Mouse (Mus musculus) MEL (cell line): ENCODE data around the gene Pank1. TPM values are rescaled to one million over a fixed set of nuclear protein-coding genes. Genes with fewer than 3 reads are reported as not detected.

Experiments used
- DNase-seq: peaks from one replicate; pipeline ENCODE4 v3.0.0; 2011; ENCODE audit warnings: low read depth, low spot score
- H3K27ac ChIP-seq: 2 replicates; pipeline ENCODE4 v1.5.1; 2012; ENCODE audit warnings: low read depth, mild to moderate bottlenecking, control low read depth, low read length, moderate library complexity; ENCODE audit not compliant: control insufficient read depth
- H3K27me3 ChIP-seq, 2 experiments: fragments of 150-350 bp in 1 of 2; sonication (generic) in 1 of 2; 2 replicates each; pipeline ENCODE4 v1.6.1; 2012; ENCODE audit warnings: low read length in 2 of 2, mild to moderate bottlenecking in 2 of 2, improper control_type of control experiment in 1 of 2, moderate library complexity in 1 of 2; ENCODE audit not compliant: insufficient read depth in 2 of 2, control insufficient read depth in 1 of 2
- H3K36me3 ChIP-seq, 2 experiments: 2 replicates each; pipeline ENCODE4 v1.6.1; 2012 to 2014; ENCODE audit warnings: low read length in 2 of 2, improper control_type of control experiment in 1 of 2, inconsistent platforms in 1 of 2, mild to moderate bottlenecking in 1 of 2; ENCODE audit not compliant: insufficient read depth in 2 of 2, control insufficient read depth in 1 of 2
- H3K4me1 ChIP-seq, 2 experiments: fragments of 150-350 bp in 1 of 2; sonication (generic) in 1 of 2; 2 replicates each; pipeline ENCODE4 v1.6.1; 2012; ENCODE audit warnings: low read length in 2 of 2, improper control_type of control experiment in 1 of 2, mild to moderate bottlenecking in 1 of 2; ENCODE audit not compliant: insufficient read depth in 2 of 2, control insufficient read depth in 1 of 2
- H3K4me3 ChIP-seq, 2 experiments: fragments of 150-350 bp in 1 of 2; sonication (generic) in 1 of 2; 2 replicates each; pipeline ENCODE4 v1.5.1; 2012; ENCODE audit warnings: low read depth in 2 of 2, low read length in 2 of 2, mild to moderate bottlenecking in 2 of 2, moderate library complexity in 2 of 2, control low read depth in 1 of 2, improper control_type of control experiment in 1 of 2; ENCODE audit not compliant: control insufficient read depth in 1 of 2, insufficient read depth in 1 of 2
- H3K79me2 ChIP-seq: 2 replicates; pipeline ENCODE4 v1.6.1; 2012; ENCODE audit warnings: mild to moderate bottlenecking, low read length, moderate library complexity; ENCODE audit not compliant: control insufficient read depth, poor library complexity, insufficient read depth
- H3K9ac ChIP-seq: 2 replicates; pipeline ENCODE4 v1.6.1; 2012; ENCODE audit warnings: low read depth, mild to moderate bottlenecking, control low read depth, low read length, moderate library complexity; ENCODE audit not compliant: control insufficient read depth, poor library complexity, severe bottlenecking
- H3K9me3 ChIP-seq: fragments of 150-350 bp; sonication (generic); replicated peaks from 2 replicates; pipeline ENCODE4 v1.6.1; 2012; ENCODE audit warnings: mild to moderate bottlenecking, low read length, improper control_type of control experiment, moderate library complexity; ENCODE audit not compliant: insufficient read depth
- BHLHE40 ChIP-seq: IDR thresholded peaks from 2 replicates; pipeline ENCODE4 v1.6.1; 2012; ENCODE audit warnings: low read depth, mild to moderate bottlenecking, inconsistent platforms, low read length, improper control_type of control experiment, borderline replicate concordance
- CHD1 ChIP-seq: IDR thresholded peaks from 2 replicates; pipeline ENCODE4 v1.6.1; 2012; ENCODE audit warnings: low read depth, mild to moderate bottlenecking, inconsistent platforms, low read length, improper control_type of control experiment
- CHD2 ChIP-seq: IDR thresholded peaks from 2 replicates; pipeline ENCODE4 v1.6.1; 2011; ENCODE audit warnings: low read length, improper control_type of control experiment
- E2F4 ChIP-seq: IDR thresholded peaks from 2 replicates; pipeline ENCODE4 v1.6.1; 2011; ENCODE audit warnings: low read depth, low read length, improper control_type of control experiment, borderline replicate concordance
- ELF1 ChIP-seq: IDR thresholded peaks from 2 replicates; pipeline ENCODE4 v1.6.1; 2014; ENCODE audit warnings: low read depth, mild to moderate bottlenecking, inconsistent platforms, low read length, improper control_type of control experiment, moderate library complexity
- EP300 ChIP-seq, 2 experiments: IDR thresholded peaks; 2 replicates each; pipeline ENCODE4 v1.6.1; 2011; ENCODE audit warnings: improper control_type of control experiment in 2 of 2, low read length in 2 of 2, low read depth in 1 of 2, mild to moderate bottlenecking in 1 of 2
- GABPA ChIP-seq: IDR thresholded peaks from 2 replicates; pipeline ENCODE4 v1.6.1; 2012; ENCODE audit warnings: low read depth, mild to moderate bottlenecking, inconsistent platforms, low read length, improper control_type of control experiment, moderate library complexity
- GATA1 ChIP-seq: IDR thresholded peaks from 2 replicates; pipeline ENCODE4 v1.6.1; 2011; ENCODE audit warnings: low read depth, low read length, improper control_type of control experiment
- HCFC1 ChIP-seq: IDR thresholded peaks from 2 replicates; pipeline ENCODE4 v1.6.1; 2012; ENCODE audit warnings: low read depth, mild to moderate bottlenecking, inconsistent platforms, low read length, improper control_type of control experiment, moderate library complexity
- JUND ChIP-seq: IDR thresholded peaks from 2 replicates; pipeline ENCODE4 v1.6.1; 2011; ENCODE audit warnings: low read depth, mild to moderate bottlenecking, improper control_type of control experiment, low read length
- KAT2A ChIP-seq: conservative IDR thresholded peaks from 2 replicates; pipeline ENCODE4 v1.6.1; 2012; ENCODE audit warnings: low read depth, low read length, improper control_type of control experiment, inconsistent platforms
- MAFK ChIP-seq: IDR thresholded peaks from 2 replicates; pipeline ENCODE4 v1.6.1; 2011; ENCODE audit warnings: low read depth, mild to moderate bottlenecking, low read length, improper control_type of control experiment, borderline replicate concordance
- MAX ChIP-seq: IDR thresholded peaks from 2 replicates; pipeline ENCODE4 v1.6.1; 2011; ENCODE audit warnings: low read length, improper control_type of control experiment
- MAZ ChIP-seq: IDR thresholded peaks from 2 replicates; pipeline ENCODE4 v1.6.1; 2012; ENCODE audit warnings: low read depth, mild to moderate bottlenecking, inconsistent platforms, low read length, improper control_type of control experiment
- MEF2A ChIP-seq: IDR thresholded peaks from 2 replicates; pipeline ENCODE4 v1.6.1; 2014; ENCODE audit warnings: low read depth, mild to moderate bottlenecking, inconsistent platforms, low read length, improper control_type of control experiment; ENCODE audit not compliant: poor library complexity, insufficient replicate concordance, severe bottlenecking; ENCODE audit errors: extremely low read depth
- MYB ChIP-seq: IDR thresholded peaks from 2 replicates; pipeline ENCODE4 v1.6.1; 2011; ENCODE audit warnings: mild to moderate bottlenecking, low read depth, low read length, improper control_type of control experiment
- MYC ChIP-seq: IDR thresholded peaks from 2 replicates; pipeline ENCODE4 v1.6.1; 2011; ENCODE audit warnings: low read depth, mild to moderate bottlenecking, low read length, improper control_type of control experiment, moderate library complexity
- NELFE ChIP-seq: IDR thresholded peaks from 2 replicates; pipeline ENCODE4 v1.6.1; 2011; ENCODE audit warnings: low read depth, low read length, improper control_type of control experiment
- NRF1 ChIP-seq: IDR thresholded peaks from 2 replicates; pipeline ENCODE4 v1.6.1; 2014; ENCODE audit warnings: low read depth, mild to moderate bottlenecking, inconsistent platforms, low read length, improper control_type of control experiment, moderate library complexity; ENCODE audit not compliant: poor library complexity, insufficient read depth, severe bottlenecking
- POLR2A ChIP-seq, 2 experiments: IDR thresholded peaks; 2 replicates each; pipeline ENCODE4 v1.6.1; 2011 to 2012; ENCODE audit warnings: low read length in 2 of 2, mild to moderate bottlenecking in 2 of 2, control low read depth in 1 of 2, improper control_type of control experiment in 1 of 2, low read depth in 1 of 2, moderate library complexity in 1 of 2; ENCODE audit not compliant: control insufficient read depth in 1 of 2, insufficient read depth in 1 of 2, poor library complexity in 1 of 2
- POLR2AphosphoS2 ChIP-seq: IDR thresholded peaks from 2 replicates; pipeline ENCODE4 v1.6.1; 2011; ENCODE audit warnings: low read length, improper control_type of control experiment
- POLR2AphosphoS5 ChIP-seq: IDR thresholded peaks from 2 replicates; pipeline ENCODE4 v1.6.1; 2012; ENCODE audit warnings: low read depth, borderline replicate concordance, mild to moderate bottlenecking, inconsistent platforms, low read length, moderate library complexity, mixed read lengths
- RAD21 ChIP-seq: IDR thresholded peaks from 2 replicates; pipeline ENCODE4 v1.6.1; 2011; ENCODE audit warnings: mild to moderate bottlenecking, low read depth, low read length, improper control_type of control experiment
- SIN3A ChIP-seq: IDR thresholded peaks from 2 replicates; pipeline ENCODE4 v1.6.1; 2012; ENCODE audit warnings: low read length, improper control_type of control experiment, inconsistent platforms
- SMC3 ChIP-seq: IDR thresholded peaks from 2 replicates; pipeline ENCODE4 v1.6.1; 2011; ENCODE audit warnings: low read depth, low read length, improper control_type of control experiment
- TAL1 ChIP-seq: IDR thresholded peaks from 2 replicates; pipeline ENCODE4 v1.6.1; 2012; ENCODE audit warnings: mild to moderate bottlenecking, inconsistent platforms, low read length, moderate library complexity, mixed read lengths
- TBP ChIP-seq: IDR thresholded peaks from 2 replicates; pipeline ENCODE4 v1.8.0; 2011; ENCODE audit warnings: low read depth, low read length, improper control_type of control experiment
- TCF12 ChIP-seq: IDR thresholded peaks from 2 replicates; pipeline ENCODE4 v1.6.1; 2014; ENCODE audit warnings: low read depth, mild to moderate bottlenecking, inconsistent platforms, low read length, improper control_type of control experiment, moderate library complexity
- UBTF ChIP-seq: IDR thresholded peaks from 2 replicates; pipeline ENCODE4 v1.6.1; 2012; ENCODE audit warnings: low read depth, mild to moderate bottlenecking, inconsistent platforms, low read length, improper control_type of control experiment, moderate library complexity, borderline replicate concordance; ENCODE audit not compliant: insufficient read depth
- USF2 ChIP-seq, 2 experiments: IDR thresholded peaks; 2 replicates each; pipeline ENCODE4 v1.6.1; 2011 to 2012; ENCODE audit warnings: improper control_type of control experiment in 2 of 2, low read length in 2 of 2, borderline replicate concordance in 1 of 2, inconsistent platforms in 1 of 2, low read depth in 1 of 2, mild to moderate bottlenecking in 1 of 2; ENCODE audit not compliant: insufficient read depth in 1 of 2
- ZC3H11A ChIP-seq: IDR thresholded peaks from 2 replicates; pipeline ENCODE4 v1.6.1; 2012; ENCODE audit warnings: low read depth, mild to moderate bottlenecking, inconsistent platforms, low read length, improper control_type of control experiment
- ZKSCAN1 ChIP-seq: IDR thresholded peaks from 2 replicates; pipeline ENCODE4 v1.6.1; 2012; ENCODE audit warnings: low read depth, mild to moderate bottlenecking, inconsistent platforms, low read length, improper control_type of control experiment, moderate library complexity
- ZMIZ1 ChIP-seq: IDR thresholded peaks from 2 replicates; pipeline ENCODE4 v1.6.1; 2012; ENCODE audit warnings: low read depth, mild to moderate bottlenecking, inconsistent platforms, low read length, improper control_type of control experiment, moderate library complexity
- polyA plus RNA-seq, 2 experiments: library from polyadenylated mRNA; stranded (reverse) in 1 of 2; unstranded in 1 of 2; fragments of >175 nt in 1 of 2; fragments of >200 nt in 1 of 2; gene quantifications; 2 replicates each; pipeline versions ENCODE4 v1.2.1 to v1.2.4; 2012; ENCODE audit warnings: low replicate concordance in 2 of 2, low read depth in 1 of 2; ENCODE audit not compliant: insufficient read length in 2 of 2, insufficient read depth in 1 of 2, missing spikeins in 1 of 2
- total RNA-seq: library from RNA; depleted of rRNA; stranded (reverse); fragments of 300-350 nt; gene quantifications from 2 replicates; pipeline ENCODE4 v1.2.3, GENCODE M21; 2012; rRNA removed

Pank1 gene
- total RNA-seq (6.3 and 7.2 TPM in 2 replicates), polyA plus RNA-seq (1 to 10 TPM in 1 of 2 experiments, not detected in 1; 7.6 TPM)

DNA sequence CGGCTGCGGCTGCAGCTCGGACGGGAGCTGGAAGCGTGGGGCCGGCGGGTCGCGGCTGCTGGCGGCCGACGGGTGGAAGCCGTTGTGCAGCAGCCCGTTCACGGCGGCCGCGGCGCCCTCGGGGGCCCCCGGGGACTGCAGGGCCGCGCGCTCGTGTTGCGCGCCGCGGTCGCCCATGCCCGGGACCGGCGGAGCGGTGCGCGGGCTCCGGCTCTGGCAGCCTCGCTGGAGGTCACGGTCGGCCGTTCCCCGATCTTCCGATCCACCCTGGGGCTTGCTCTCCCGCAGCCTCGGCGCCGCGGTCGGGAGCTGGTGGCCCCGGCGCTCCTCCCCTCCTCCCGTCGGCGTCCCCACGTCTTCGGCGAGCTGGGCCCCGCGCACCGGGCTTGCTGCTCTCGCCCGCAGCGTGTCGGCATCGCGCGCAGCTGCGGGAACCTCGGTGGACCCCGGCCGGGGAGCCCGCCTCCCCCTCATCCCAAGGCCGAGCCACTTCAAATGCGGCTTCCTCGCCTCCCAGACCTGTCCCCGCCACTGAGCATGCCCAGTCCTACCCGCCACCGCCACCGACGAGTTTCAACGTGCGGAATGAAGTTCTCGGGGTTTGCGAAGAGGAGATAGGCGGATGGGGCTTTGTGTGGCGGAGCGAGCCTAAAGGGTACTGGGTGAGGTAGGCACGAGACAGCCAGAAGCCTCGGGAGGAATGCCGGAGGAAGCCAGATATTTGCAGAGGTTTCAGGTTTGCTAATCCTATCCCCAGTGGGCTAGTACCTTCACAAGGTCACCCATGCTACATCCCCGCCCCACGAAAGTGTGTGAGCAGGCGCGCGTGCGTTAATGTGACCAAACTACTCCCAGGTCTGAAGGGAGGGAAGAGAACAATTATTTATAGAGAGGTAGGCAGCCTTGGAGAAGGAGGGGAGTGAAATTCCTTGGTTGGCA, at the start of gene Pank1:
Pank1 (minus strand) TSS at position 853 of the 939 bp plus-strand sequence.
- Histone ChIP-seq H3K79me2 (peaks cover 44% of the 10 kb centered on the region), H3K36me3 (peaks cover 0 to 39% of the 10 kb centered on the region in 2 experiments; a peak in 2 of 4 replicates), H3K27ac (peak within 1 kb of the TSS; percentile 71)
- TF ChIP-seq POLR2A (IDR thresholded peaks at IDR 0.05; ENCODE audit: control insufficient read depth in 1 of 2, insufficient read depth in 1 of 2, low read depth in 1 of 2, low read length in 2 of 2, poor library complexity in 1 of 2), result peak; percentile 62 to 86; a peak in 3 of 4 replicates
- no peak for TF ChIP-seq GATA1
- TF ChIP-seq POLR2AphosphoS2, result peak; percentile 86
- TF ChIP-seq NELFE, result peak; percentile 83
- peak; percentile 28; the same call in 1 of the 2 replicates for TF ChIP-seq BHLHE40
- TF ChIP-seq TBP, result peak; percentile 71; the same call in 1 of the 2 replicates
- no peak for TF ChIP-seq CHD2
- peak; percentile 72 for TF ChIP-seq NRF1
- no peak for TF ChIP-seq MEF2A
- peak; percentile 37; the same call in 1 of the 2 replicates for TF ChIP-seq MAX
- TF ChIP-seq ZKSCAN1, result no peak
- peak; percentile 39; the same call in 1 of the 2 replicates for TF ChIP-seq UBTF
- peak; percentile 62 for TF ChIP-seq ZMIZ1
- no peak for TF ChIP-seq ELF1
- TF ChIP-seq TAL1, result no peak
- peak; percentile 61; the same call in 1 of the 2 replicates for TF ChIP-seq MYC
- no peak for TF ChIP-seq MYB
- TF ChIP-seq ZC3H11A, result no peak
- no peak for TF ChIP-seq USF2 (IDR thresholded peaks at IDR 0.05; ENCODE audit: borderline replicate concordance in 1 of 2, insufficient read depth in 1 of 2, low read depth in 1 of 2, low read length in 2 of 2)
- peak; percentile 75 for TF ChIP-seq SIN3A
- TF ChIP-seq GABPA, result no peak
- TF ChIP-seq POLR2AphosphoS5, result no peak; the same call in 1 of the 2 replicates
- TF ChIP-seq CHD1, result no peak; the same call in none of the 2 replicates
- no peak for TF ChIP-seq KAT2A
- TF ChIP-seq JUND, result no peak
- no peak for TF ChIP-seq E2F4
- peak; percentile 35; the same call in 1 of the 2 replicates for TF ChIP-seq TCF12
- 0 out of 2 replicates have a peak, but pooled peaks have one; percentile 4 for TF ChIP-seq SMC3
- TF ChIP-seq RAD21, result no peak
- 0 out of 2 replicates have a peak, but pooled peaks have one; percentile 8 for TF ChIP-seq MAZ
- peak in 1 of 2 experiments; percentile 5; a peak in 1 of 4 replicates for TF ChIP-seq EP300 (IDR thresholded peaks at IDR 0.05; ENCODE audit: low read depth in 1 of 2, low read length in 2 of 2)
- TF ChIP-seq MAFK, result no peak
- no peak; the same call in none of the 2 replicates for TF ChIP-seq HCFC1

More for the DNA sequence above, at the start of gene Pank1:
- Histone ChIP-seq H3K9me3 (no peaks in the 10 kb centered on the region), H3K4me3 (peak within 1 kb of the TSS; percentile 80 to 93), H3K4me1 (peaks cover 13 to 37% of the 10 kb centered on the region in 2 experiments), H3K9ac (peak within 1 kb of the TSS; percentile 93), H3K27me3 (no peaks in the 10 kb centered on the region)
- peak; percentile 87 for DNase-seq
